Mouse (Mus musculus): Measurements from ENCODE around the gene Camk2g.

Camk2g gene

DNA sequence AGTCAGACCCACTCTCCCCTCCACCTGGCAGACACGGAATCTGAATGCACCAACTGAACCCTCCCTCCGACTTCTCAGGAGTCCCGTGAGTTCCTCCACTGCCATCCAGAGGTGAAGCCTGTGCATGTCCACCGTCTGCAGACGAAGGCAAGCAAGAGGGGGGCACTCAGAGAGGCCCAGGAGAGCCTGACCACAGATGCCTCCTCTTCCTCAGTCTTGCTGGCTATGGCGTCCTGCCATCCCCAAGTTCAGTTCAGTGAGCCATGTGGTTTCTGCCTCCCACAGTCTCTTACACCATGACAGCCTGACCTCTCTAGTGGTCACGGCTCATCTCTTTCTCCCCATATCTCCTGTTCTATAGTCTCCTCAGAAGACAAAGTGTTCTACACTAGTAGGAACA, 9.2 kb downstream of the Camk2g start:
- no peak for DNase-seq

DNA sequence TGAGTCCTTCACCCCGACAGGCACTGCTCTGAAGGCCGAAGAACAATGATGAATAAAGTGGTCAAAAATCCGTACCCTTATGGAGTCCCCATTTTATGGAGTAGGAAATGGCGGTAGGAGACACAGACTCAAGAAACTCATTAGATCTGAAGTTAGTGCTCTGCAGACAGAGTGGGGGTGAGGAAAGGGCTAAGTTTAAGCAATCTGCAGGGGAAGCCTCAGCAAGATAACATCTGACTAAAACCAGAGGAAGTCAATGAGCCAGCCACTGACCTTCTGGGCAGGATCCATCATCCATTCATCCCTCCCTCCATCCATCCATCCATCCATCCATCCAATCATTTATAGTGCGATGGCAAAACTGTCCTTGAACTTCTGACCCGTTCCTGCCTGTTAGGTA, 10.4 kb downstream of the Camk2g start:
- no peak for DNase-seq

DNA sequence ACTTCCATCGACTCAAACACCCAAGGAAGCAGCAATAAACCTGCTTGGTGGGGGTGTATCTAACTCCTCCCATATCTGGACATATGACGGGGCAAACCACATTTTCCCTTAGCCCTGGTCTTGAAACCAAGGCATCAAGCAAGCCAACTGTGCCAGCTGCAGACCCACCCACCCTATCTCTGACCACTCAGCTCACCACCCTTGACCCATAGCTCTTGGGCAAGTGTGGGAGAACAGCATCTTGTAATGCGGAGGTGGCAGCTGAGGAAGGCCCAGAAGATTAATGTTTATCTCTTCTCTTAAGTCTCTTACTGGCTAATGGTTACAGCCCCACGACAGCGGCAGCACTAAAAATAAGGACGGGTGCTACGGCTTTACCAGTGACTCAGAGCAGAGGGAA, 11.0 kb downstream of the Camk2g start:
- DNase-seq = no peak

DNA sequence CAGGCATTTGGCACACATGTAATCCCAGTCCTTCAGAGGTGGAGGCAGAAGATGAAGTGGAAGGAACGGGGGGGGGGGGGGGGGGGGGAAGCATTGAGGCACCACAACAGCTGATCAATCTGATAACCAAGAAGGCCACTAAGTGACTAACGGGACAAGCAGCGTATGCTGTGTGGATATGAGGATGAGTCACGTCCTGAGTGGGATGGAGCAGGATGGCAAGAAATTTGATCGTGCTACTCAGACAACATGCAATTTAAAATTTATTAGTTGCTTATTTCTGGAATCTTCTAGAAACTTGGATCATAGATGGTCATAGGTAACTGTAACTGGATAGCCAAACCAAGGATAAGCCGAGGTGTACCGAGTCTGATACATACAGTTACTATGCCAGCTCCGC, 13.7 kb downstream of the Camk2g start:
- DNase-seq = no peak

DNA sequence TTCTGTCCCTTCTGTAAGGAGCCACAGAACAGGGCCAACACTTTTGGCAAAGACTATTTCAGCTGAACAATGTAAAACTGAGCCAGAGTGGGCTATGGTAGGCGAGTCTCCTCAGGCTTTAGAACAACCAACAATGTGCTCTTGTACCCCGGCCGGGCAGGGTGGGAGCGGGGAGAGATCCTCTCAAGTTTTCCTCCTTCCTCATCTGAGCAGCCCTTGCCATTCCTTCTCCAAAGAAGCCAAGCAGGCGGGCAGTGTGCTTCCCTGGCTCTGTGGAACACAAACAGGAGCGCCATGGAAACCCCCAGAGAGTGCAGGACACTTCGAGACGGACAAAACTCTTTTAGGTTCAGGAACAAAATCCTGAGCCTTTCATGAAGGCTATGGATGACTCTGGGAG, 15.4 kb downstream of the Camk2g start:
- no peak for DNase-seq

DNA sequence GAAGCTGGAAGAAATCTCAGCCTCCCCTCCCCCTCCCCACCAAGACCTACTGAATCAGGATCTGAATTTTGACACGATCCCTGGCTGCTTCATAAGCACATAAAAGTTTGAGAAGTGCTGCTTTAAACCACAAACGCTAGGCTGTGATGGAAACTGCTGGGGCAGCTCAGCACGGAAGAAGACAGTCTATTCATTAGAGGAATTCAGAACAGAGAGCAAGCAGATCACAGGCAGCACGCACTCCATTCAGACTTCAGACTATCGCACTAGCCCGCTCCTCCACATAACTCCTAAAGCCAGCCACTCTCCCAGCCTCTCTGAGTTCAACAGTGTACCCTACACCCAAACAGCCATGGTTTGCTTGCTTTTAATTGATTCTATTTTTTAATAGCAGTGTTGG, 18.2 kb downstream of the Camk2g start:
- DNase-seq = no peak

DNA sequence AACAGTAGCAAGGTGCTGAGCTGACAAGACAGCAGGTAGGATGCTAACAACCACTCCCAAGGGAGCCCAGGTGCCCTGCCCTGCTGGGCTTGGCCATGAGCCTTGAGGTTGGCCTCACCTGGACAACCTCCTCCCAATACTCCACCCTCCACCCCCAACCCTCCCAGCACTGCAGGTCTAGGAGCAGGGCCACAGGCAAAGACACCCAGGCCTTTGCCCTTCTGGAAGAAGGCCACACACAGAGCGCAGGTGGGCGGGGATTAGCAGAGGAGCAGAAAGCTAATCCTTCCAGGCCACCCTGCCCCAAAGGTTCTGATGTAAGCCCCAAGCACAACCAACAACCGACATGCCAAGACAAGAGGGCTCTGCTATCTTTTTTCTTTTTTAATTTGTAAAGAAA, 20.5 kb downstream of the Camk2g start:
- no peak for DNase-seq

DNA sequence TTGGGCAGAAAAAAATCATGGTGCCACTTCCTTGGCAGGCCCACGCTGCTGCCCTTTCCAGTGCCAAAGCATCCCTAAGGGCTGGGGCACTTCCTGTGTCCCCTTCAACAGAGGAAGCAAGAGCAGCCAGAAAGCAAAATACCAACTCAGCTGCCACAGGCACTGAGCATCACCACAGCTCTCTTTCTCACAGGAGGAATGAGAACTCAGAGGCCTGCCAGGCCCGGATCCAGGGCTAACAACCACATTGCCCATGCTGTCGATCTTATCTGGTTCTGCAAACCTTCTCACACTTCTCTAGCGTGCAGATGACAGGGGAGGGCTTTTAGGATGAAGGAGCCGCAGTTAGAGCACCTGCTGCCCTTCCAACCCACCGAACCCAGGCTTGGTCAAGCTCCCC, 21.1 kb downstream of the Camk2g start:
- no peak for DNase-seq

DNA sequence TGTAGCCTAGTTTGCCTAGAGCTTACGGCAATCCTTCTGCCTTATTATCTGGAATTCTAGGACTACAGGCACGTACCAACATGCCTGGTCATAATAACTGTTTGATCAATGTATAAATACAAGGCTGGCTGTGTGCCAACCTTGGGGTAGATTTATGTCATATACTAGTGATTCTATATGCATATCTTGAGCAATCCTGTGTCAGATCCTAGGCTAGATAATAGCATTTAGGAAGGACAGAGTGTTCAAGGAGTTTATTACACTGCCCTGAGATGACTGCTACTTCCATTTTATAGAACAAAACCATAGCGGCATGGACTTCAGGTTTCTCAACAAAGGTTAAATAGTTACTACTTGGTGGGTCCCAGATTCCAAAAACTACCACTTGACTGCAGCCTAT, 21.9 kb downstream of the Camk2g start:
- DNase-seq = no peak

DNA sequence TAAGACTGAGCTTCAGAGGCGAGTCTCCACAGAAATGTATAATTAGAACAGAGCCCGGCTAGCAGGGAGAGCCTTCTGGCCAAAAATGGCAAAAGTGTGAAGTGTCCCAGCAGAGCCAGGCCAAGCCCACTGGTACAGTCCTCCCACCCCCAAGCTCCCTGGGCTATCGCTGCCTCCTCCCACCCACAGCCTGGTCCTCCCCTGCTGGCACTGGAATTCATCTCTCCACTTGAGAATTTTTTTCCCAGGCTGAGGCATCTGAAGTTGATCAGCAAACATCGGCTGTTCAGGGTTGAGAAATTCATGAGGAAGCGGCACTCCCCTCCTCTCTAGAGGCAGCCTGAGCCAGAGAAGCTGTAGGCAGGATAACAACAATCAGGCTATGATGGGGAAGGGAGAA, 25.3 kb downstream of the Camk2g start:
- DNase-seq = no peak

DNA sequence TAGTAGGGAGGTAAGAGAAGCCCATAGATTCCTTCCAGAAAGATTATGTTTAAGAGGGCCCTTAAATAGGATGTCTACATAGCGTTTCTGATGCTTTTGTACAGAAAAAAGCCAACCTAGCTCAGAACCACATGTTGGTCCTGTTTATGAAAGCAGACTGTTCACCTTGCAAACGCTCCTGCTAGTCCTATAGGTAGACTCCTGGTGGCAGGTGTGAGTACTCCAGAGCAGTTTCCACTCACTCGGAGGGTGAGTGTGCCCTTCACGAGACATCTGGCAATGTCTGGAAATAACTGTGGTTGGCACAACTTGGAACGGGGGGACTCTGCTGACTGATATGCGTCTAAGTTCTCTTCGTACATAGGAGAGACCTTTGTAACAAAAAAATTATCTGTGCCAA, 26.0 kb downstream of the Camk2g start:
- DNase-seq = no peak

DNA sequence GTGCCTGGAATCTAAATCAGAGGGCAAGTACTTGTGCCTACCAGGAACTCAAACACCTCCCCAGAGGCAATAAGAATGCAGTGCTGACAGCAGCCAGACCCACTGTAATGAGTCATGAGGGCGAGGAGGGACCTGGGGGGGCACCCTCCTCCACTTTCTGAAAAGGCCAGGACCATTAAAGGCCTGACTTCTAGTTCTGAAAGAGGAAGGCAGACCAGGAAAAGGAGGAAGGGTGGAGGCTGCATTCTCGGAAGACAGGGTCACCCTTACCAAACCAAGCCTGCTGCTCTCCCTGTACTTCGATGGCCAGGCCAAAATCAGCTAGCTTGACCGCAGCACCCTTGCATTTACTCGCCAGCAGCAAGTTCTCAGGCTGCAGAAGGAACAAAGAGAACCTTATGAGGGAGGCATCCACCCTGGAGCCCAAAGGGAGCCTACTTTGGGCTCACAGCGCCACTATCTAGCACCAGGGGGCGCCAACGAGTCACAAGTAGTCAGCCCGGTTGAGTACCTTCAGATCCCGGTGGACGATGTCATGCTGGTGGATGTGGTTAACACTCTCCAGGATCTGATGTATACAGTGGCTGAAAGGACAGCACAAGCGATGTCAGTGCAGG, 28.1 kb downstream of the Camk2g start:
- peak; percentile 85 for DNase-seq

DNA sequence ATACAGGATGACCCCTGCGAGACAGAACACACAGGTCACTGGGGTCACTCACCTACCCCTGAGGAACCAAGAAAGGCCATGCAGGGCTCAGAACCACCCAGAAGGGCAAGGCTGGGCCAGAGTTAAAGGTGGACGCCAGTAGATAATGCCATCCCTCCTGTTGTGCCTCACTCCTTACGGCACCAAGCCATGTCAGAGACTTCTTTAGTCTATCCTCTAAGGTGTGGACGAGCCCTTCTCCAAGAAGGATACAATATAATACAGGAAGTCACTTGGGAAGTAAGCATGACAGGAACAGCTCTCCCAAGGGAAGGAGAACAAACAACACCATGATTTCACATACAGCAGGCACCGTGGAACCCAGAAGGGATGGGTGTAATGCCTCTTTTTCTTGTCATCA, 28.9 kb downstream of the Camk2g start:
- no peak for DNase-seq

DNA sequence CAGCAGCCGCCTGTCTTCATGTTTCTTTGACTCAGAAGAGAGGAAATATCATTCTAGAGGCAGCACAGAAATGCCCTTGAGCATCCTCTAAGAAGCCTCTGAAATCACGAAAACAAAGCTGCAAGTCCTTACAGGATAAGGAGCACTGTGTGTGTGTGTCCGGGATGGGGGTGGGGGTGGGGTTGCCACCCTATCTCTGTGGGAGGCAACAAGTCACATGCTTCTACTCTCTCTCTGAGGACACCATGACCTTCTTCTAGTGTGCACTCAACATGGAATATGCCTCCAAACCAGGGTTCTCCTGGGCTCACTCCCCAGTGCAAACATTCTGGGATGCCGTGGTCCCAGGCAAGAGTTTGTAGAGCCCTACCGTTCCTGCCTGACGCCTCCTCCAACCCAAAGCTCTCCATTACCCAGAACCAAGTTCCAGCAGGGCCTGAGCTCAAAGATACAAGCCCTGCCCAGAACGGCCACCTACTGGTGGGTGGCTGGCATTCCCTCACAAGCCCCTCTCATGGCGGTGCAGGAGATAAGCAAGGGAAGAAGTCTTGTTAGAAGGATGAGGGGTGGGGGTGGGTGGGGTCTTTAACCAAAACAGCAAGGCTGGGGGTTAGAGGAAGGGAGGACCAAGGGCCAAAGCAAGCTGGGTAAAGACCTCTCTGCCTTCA, 35.0 kb downstream of the Camk2g start:
- no peak for DNase-seq

DNA sequence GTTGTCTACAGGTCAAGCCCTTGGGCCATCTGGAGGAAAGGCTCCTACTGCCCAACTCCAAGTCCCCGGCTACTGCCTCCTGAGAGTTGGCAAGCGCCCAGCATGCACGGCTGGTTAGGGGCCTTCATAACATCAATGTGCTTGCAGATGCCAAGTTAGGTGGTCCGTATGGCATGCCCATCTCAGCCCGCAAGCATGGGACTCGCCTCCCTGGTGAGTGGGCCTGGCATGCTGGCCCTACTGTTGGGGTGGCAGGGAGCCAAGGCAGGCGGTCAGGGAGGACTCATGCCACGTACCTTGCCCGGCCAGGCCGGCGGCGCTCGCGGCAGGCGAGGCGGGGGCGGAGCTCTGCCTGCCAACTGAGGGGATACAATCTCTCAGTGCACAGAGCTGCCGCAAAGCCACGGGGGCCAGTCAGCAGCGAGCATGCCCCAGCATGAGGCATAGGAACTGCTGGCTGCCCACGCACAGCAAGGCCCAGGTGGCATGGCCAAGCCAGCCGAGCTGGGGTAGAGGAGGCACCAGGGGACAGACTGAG, 36.4 kb downstream of the Camk2g start:
- DNase-seq = no peak

DNA sequence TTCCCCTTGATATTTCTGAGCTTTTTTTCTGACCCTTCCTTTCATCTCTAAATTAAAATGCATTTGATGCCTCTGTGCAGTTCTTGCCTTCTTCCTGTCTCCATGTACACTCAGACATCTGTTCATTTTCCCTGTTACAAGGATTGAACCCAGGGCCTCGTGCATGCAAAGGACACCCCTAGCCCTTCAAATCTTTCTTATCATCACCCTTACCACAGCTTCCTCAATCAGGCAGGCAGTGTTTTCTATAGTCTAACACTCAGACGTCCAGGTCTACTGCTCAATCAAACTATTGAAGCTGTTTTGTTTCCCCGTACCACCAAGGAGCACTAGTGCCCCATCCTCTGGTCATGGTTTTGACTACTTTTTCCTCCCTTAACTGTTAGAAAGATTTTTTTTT, 40.1 kb downstream of the Camk2g start:
- DNase-seq = no peak

DNA sequence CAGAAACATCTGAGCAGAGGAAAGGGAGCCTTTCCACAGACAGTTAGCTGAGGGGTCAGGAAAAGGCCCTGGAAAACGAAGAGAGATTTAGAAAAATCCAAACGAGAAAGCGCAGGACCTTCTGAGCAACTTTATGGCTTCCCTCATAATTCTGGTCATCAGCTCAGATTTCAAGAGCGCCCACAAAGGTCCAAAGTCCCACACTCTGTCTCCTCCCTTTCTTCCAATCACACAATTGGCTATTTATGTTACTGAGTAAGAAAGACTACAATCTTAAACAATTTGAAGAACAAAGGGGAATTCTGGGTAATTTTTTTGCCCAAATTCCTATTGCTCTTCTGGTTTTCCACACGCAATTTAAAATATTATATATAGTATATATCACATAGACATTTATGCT, 43.4 kb downstream of the Camk2g start:
- no peak for DNase-seq

DNA sequence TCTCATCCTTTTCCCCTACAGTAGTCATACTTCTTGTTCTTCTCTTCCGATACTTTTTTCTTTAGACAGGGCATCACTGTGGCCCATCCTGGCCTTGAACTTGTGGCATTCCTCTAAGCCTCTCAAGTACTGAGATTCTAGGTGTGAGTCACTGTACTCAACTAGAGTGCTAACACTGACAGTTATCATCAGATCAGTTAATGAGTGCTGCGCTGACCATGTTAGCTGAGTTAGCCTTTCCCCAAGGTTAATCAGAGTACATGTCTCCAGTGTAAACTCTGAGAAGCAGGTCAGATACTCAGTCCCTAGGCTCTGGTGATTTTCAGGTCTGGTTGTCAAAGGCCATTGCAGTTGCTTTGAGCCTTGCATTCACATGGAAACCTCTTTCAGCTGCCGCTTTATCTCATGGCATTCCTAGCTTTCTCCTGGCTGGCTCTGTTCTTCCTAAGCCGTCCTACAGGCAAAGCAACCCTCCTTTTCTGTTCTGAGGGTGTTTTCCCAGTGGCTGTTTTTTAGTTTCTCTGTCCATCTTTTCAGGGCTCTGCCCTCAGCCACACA, 44.3 kb downstream of the Camk2g start:
- DNase-seq = no peak

DNA sequence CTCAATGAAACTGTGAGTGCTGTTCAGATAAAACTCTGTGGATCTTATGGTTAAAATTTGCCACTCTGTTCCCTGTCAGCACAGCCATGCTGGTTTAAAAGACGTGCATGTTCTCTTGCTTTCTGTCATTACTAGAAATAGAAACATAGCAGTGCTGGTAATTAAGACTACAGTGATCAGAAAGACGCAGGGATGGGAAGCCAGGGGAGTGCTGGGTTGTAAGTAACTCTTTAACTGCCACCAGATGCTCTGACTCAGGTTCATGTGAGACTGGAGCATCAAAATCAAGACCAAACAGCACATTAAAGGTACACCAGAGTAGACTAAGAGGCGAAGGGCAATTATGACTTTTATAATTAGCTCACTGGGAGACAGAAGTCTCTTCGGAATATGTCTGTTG, 45.5 kb downstream of the Camk2g start:
- DNase-seq = no peak

DNA sequence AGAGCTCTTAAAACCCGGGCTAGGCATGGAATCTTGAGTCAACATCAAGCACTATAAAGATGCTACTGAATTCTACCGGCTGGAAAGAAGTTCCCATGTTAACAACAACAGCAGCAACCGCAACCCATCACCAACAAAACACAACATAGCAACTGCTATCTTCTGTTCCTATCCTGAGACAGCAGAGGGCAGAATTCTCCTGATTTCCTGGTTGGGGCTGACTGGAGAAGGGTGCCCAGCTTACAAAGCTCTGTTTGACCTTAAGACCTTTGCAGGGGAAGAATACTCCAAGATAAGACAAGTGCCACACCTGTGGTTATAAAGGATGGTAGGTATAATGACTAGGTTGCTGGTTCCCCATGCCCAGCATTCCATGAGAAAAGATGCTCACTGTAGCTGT, 47.0 kb downstream of the Camk2g start:
- DNase-seq = no peak

DNA sequence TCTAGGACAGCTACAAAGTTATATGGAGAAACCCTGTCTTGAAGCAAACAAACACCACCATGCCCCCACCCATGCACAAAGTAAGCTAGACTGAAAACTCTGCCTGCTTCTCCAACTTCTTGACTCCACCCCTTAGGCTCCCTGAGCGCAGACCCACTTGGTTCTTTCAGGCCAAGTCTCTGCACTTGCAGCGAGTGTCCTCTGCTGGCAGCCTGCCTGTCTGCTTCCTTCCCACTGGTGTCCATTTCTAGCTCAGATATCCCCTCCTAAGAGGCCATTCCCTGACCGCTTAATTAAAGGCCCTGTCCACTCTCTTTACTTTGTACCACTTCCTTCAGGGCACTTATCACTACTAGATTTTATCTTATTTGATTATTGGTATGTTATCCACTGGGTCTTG, 50.3 kb downstream of the Camk2g start:
- no peak for DNase-seq

DNA sequence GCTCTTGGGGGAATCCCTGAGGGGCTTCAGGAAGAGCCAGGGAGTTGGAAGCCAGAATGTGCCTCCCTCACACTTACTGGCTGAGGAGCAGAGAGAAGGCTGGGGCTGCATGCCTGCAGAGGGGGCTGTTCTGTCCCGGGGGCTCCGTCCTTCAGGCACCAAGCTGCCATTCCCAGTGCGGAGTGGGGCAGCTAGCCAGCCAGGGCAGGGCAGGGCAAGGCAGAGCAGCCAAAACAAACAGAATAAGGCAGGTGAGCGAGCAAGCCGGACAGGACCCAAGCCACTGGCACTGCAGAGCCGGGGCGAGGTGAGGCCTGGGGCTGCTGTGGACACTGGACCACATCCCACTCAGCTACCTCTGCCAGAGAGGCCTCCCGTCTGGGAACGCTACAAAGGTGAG, 52.6 kb downstream of the Camk2g start:
- DNase-seq = no peak

DNA sequence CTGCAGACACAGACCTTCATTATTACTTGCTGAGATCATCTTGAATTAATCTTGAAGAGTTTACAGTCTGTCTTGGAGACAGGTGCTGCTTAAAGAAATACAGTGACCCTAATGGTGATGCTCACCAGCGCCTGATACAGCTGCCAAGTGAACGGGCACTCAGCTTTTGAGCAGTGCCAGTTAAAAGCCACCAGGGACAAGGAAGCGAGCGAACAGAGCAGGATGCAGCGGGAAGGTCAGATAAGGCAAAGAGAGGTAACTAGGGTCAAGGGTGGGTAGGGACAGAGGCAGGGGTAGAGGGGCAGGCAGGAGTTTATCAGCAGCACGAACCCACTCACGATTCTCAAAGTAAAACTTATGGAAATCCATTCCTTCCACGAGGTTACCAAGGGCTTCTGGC, 55.4 kb downstream of the Camk2g start:
- no peak for DNase-seq

DNA sequence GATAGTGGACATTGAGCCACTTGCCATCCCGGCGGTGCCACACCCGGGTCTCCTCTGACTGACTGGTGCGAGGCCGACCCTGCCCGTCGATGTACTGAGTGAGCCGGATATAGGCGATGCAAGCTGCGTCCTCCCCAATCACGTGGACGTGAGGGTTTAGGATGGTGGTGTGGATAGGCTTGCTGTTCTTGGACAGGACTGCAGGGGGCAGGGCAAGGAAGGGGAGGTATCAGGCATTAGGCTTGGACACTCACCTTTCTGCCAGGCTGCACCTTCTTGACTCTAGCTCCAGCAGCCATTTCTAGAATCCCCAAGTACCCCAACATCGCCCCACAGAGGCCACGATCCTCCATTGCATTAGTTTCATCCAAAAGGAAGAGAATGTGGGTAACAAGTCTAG, 56.6 kb downstream of the Camk2g start:
- DNase-seq = peak; percentile 74

DNA sequence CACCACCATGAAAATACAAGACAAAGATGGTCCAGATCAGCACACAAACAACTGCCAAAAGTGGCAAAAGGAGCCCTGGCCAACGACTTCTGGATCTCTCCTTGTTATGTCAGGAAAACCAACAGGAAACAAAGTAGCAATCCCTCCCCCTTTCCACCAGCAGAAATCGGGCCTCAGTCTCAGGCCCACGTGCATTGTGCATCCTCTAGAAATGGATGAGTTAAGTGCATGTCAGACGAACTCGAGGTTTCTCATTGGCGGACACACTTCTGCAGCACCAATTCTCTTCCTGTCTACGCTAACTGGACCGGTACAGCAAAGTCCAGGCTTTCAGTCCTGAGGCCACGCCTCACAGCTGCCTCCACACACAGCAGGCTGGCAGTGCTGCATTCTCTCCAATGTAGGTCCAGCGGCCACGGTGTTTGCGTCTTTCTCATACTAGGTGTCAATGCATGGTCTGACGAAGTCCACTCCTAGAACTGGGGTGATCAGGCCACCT, 57.9 kb downstream of the Camk2g start:
- DNase-seq = no peak
